Mouse (Mus musculus) kidney, postnatal 10 days (tissue): ENCODE data around the gene Nradd.

Experiments
- DNase-seq: peaks from one replicate; pipeline ENCODE4 v3.0.0; 2021; ENCODE audit warnings: mixed read lengths

Gene Nradd

GRCm38 (mm10) chr9:110651931-110652722 is 27.9 kb upstream of the Nradd start:
- peak; percentile 83 for DNase-seq

DNA sequence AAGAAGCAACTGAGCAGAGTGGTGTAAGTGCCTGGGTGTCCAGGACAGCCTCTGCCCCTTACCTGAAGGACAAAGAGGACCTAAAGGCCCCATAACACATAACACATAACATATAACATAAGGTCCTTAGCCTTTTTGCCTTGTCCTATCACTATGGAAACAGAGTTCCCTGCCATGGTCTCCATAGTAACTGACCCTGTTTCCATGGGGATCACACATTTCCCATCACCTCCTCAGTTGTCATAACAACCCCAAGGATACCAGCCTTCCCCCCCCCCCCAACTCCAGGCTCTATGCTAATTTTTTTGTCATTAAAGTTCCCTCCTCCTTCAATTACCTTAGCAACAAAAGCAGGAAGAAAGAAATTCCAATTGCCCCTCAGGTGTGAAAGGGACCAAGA is 25.5 kb upstream of the Nradd start:
- no peak for DNase-seq

DNA sequence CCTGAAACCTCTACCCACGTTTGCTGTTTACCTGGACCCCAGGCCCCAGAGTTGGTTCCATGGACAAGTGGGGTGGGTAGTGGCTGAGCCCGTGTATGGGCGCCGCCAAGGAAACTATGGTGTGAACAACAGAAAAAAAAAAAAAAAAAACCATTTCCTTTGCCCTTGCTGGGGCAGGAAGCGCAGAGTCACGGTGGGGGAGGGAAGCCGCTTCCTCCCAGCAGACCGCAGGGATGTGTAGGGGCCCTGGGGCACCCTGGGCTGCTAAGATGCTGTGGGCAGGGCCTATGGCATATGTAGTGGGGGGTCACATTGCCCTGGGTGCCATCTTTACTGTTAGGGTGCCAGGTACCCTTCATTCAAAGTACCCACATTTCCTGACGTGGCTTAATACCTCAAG is 21.0 kb upstream of the Nradd start:
- DNase-seq: peak; percentile 26

- DNase-seq: no peak
Measured at GRCm38 (mm10) chr9:110644295-110644694, 20.0 kb upstream of the Nradd start.

- DNase-seq: peak; percentile 61
Measured at GRCm38 (mm10) chr9:110643787-110644186, 19.5 kb upstream of the Nradd start.

GRCm38 (mm10) chr9:110642812-110643524 is 18.7 kb upstream of the Nradd start:
- peak; percentile 31 for DNase-seq

- DNase-seq: no peak
Measured at GRCm38 (mm10) chr9:110641006-110641405, 16.8 kb upstream of the Nradd start.

- DNase-seq: peak; percentile 55
Measured at GRCm38 (mm10) chr9:110638611-110639021, 14.4 kb upstream of the Nradd start.

DNA sequence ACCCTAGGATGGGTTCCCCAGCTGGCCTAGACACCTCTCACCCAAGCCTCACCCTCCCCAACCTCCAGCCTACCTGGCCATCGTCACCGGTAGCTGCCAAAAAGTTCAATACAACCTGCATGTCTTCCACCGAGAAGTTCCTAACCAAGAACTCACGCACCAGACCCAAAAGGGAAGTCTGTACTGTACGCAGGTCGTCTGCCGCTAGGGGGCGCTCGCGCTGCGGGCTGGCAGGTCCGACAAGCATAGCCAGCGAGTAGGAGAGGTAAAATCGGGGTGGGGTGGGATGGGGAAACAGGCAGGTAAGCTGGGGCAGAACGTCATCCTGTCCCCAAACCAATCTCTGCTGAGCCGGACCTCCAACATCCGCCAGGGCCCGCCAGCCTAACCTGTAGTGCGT is 11.0 kb upstream of the Nradd start:
- DNase-seq: peak; percentile 96

GRCm38 (mm10) chr9:110633882-110634281 is 9.6 kb upstream of the Nradd start:
- peak; percentile 38 for DNase-seq

DNA sequence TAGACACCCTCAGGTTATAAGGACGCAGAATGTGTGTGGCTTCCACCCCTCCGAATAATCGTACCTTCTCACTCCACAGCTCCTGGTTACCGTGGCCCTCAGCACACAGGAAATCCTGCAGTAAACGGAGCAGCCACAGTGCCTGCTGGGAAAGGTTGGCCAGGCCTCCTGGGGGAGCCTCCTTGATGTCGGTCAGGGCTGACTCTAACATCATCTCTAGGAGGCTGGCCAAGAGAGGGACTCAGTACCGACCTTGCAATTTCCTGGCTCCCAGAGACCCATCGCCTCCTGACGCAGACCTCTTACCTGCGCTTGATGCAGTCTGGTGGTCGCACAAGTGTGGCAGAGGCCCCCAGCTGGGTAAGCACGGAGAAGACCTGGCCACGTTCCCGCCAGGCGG is 8.4 kb upstream of the Nradd start:
- DNase-seq: no peak

DNA sequence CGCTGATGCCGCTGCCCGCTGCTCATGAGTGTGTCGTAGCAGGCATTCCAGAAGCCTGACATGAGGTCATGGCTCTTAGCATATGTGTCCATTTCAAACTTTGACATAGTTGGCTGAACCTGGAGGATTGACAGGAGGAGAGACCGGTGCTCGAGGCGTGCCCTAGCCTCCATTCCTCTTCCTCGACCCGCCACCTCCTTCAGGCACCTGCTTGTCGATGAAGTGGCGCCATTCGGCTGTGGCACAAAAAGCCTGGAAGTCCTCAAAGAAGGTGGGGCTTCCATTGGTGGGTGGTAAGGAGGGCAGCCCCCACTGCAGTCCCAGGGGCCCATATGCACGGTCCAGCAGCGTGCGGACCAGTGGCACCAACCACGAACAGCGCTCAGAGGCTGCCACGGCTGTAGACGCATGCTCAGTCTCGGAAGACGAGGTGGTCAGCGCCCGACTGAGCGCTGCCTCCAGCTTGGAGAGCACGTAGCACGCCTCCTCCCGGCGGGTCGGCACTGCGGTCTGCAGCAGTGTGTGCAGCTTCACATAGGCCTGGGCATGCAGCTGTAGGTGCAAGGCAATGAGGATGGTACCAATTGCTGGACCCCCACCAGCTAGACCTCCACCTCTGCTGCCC is 7.5 kb upstream of the Nradd start:
- DNase-seq: peak; percentile 34

DNA sequence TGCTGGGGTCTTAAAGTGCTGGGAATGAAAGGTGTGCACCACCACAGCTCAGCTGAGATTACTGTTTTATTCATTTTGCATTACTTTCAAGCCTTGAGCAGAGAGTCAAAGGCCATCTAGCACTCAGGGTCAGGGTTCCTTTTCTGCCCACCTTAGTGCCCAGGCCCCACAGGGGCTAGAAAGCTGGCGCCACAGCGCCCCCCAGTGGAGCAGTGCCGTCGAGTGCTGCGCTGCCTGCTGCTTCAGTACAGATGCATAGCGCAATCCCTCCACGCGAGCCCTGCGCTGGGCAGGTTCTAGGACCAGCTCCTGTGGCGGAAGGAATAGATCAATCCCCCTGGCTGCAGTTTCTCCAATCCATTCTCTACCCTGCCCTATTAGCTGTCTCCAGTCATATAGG is 6.9 kb upstream of the Nradd start:
- DNase-seq: peak; percentile 76

DNA sequence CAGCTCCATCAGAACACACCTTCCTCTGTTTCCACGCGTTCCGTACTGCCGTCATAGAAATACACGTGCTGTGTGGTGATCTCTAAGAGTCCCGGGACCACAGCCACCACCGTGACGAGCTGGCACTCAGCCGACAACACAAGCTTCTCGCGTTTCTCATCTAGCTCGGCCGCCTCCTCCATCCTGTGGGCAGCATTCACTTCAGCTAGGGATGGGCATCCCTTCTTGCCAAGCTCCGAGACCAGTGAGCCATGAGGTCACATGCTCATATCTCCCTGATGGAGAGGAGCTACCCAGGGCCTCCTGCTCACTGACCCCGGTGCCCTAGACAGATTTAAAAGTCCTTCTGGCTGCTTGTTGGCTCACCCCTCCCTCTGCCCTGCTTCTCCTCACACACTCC is 5.9 kb upstream of the Nradd start:
- DNase-seq: peak; percentile 62

- no peak for DNase-seq
Measured at GRCm38 (mm10) chr9:110625350-110625908, 1.2 kb upstream of the Nradd start.

GRCm38 (mm10) chr9:110623416-110624195 is 646 bp downstream of the Nradd start:
- DNase-seq: no peak

GRCm38 (mm10) chr9:110622621-110623219 is 1.5 kb downstream of the Nradd start:
- DNase-seq: no peak

- no peak for DNase-seq
Measured at GRCm38 (mm10) chr9:110620685-110621084, 3.6 kb downstream of the Nradd start.

DNA sequence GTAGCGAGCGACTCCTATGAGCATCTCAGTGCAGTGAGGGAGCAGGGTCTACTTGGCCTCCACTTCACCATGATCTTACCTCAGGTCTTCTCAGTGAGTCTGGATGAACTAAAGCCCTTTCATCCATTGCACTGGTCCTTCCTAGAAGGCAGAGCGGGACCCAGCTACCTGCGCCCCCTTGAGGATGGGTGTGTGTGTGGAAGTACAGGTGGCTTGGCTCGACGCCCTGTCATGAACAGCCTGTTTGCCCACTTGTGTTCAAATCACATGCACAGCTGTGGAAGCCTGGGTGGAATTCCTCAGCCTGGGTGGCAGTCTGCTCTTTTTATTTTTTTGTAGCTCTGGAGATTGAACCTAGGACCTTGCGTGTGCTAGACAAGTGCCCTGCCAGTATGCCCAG is 4.1 kb downstream of the Nradd start:
- DNase-seq: peak; percentile 27

GRCm38 (mm10) chr9:110617081-110617480 is 7.2 kb downstream of the Nradd start:
- peak; percentile 42 for DNase-seq

- DNase-seq: no peak
Measured at GRCm38 (mm10) chr9:110611471-110611870, 12.8 kb downstream of the Nradd start.

DNA sequence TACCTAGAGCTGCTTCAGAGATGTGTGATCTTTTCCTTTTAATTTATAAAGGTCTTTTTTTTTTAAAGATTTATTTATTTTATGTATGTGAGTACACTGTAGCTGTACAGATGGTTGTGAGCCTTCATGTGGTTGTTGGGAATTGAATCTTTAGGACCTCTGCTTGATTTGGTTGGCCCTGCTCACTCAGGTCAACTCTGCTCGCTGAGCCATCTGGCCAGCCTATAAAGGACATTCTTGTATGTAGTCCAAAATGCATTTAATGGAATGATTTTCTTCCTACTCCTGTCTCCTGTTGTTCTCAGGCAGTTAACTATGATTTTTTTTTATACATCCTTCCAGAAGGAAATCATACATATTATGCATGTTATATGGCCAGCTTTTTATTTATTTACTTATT is 40.7 kb downstream of the Nradd start:
- no peak for DNase-seq
